Mouse (Mus musculus): ENCODE measurements around the gene Adgrl2. TPM values are rescaled to one million over a fixed set of nuclear protein-coding genes. Genes with fewer than 3 reads are reported as not detected.
A peak's percentile ranks its signal among the peaks of the same experiment; 100 is the strongest.

Gene Adgrl2
- polyA plus RNA-seq, 1 experiment from 2014 or later, result 63.6 TPM

DNA sequence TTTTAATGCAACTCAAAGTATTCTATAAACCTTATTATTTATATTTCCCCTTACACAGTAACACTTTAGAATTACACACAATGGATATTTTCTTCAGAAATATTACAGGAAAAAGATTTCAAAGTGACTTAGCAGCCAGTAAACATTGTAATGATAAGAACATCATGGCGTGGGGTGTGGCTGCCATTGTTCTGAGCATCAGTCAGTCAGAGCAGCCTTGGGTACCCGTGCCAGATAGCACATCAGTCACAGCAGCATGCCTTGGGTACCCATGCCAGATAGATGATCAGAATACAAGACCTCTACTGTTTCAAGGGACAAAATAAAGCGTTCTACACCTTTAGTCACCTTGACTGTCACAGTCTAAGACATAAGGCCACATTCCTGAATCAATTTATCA, 82.5 kb downstream of the Adgrl2 start:
- no peak overlapping the region for H3K9ac ChIP-seq (ENCODE audit: low read length)
- H3K36me3 ChIP-seq (ENCODE audit: control insufficient read depth, insufficient read depth, low read length), result no peaks in the 10 kb centered on the region
- no peaks in the 10 kb centered on the region for H3K27me3 ChIP-seq (replicated peaks; ENCODE audit: control insufficient read depth, insufficient read depth, low read length)
- H3K4me3 ChIP-seq (ENCODE audit: low read depth, low read length), result no peak overlapping the region
- no peaks in the 10 kb centered on the region for H3K9me3 ChIP-seq (ENCODE audit: control insufficient read depth, low read length)
- no peak overlapping the region for H3K4me2 ChIP-seq (ENCODE audit: low read length)
- peaks cover 12% of the 10 kb centered on the region; the same call in 1 of the 2 replicates for H3K4me1 ChIP-seq (replicated peaks; ENCODE audit: control insufficient read depth, insufficient read depth, low read length)
- no peak for ATAC-seq (replicated peaks; ENCODE audit: low FRiP score, low TSS enrichment, low read depth)
- H3K27ac ChIP-seq (ENCODE audit: low read depth), result no peak overlapping the region
- WGBS, result 70% methylated on average over 3 of the region's 3 CpGs
- no peak for DNase-seq (ENCODE audit: low spot score)

DNA sequence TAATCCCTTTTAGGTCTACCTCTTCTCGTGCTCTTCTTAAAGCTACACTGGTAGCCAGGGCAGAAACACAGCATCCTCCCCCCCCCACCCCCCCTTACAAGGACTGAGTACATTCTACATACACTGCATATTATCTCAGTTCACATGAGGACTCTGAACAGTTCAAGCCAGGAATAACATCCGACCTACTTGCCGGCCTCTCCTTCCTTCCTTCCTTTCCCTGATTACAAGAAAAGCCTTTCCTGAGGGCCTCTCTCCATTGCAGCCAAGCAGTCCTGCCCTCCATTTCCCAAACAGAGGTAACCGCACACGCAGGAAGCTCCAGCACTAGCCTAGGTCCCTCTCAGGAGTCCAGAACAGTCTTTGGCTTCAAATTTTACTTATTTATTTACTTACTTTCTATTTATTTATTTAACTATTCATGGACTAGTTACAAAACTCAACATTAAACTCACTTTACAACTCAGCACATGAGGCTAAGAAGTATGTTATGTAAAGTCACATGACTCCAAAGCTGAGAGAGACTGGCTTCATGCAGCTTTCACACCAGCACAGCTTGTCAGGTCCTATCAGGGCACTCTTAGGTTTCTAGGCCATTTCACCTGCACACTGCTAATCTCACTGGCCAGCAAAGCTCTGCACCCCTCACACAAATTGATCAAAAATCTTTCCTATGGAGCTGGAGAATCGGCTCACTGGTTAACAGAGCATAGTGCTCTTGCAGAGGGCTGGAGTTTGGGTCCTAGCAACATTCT, 83.2 kb downstream of the Adgrl2 start:
- no peaks in the 10 kb centered on the region for H3K27me3 ChIP-seq (replicated peaks; ENCODE audit: control insufficient read depth, insufficient read depth, low read length)
- DNase-seq (ENCODE audit: low spot score), result peak; percentile 52
- no peak overlapping the region for H3K27ac ChIP-seq (ENCODE audit: low read depth)
- no peak for ATAC-seq (replicated peaks; ENCODE audit: low FRiP score, low TSS enrichment, low read depth)
- no peak overlapping the region for H3K4me2 ChIP-seq (ENCODE audit: low read length)
- H3K4me3 ChIP-seq (ENCODE audit: low read depth, low read length), result no peak overlapping the region
- H3K36me3 ChIP-seq (ENCODE audit: control insufficient read depth, insufficient read depth, low read length), result no peaks in the 10 kb centered on the region
- H3K9me3 ChIP-seq (ENCODE audit: control insufficient read depth, low read length), result no peaks in the 10 kb centered on the region
- H3K9ac ChIP-seq (ENCODE audit: low read length), result no peak overlapping the region
- WGBS, result 61% methylated on average over 6 of the region's 6 CpGs
- peaks cover 12% of the 10 kb centered on the region; the same call in 1 of the 2 replicates for H3K4me1 ChIP-seq (replicated peaks; ENCODE audit: control insufficient read depth, insufficient read depth, low read length)

GRCm38 (mm10) chr3:148905906-148906779, 84.2 kb downstream of the Adgrl2 start:
- 68% methylated on average over 13 of the region's 13 CpGs for WGBS
- H3K4me3 ChIP-seq (ENCODE audit: low read depth, low read length), result no peak overlapping the region
- no peak overlapping the region for H3K4me2 ChIP-seq (ENCODE audit: low read length)

GRCm38 (mm10) chr3:148905435-148905834, 84.9 kb downstream of the Adgrl2 start:
- H3K27ac ChIP-seq (ENCODE audit: low read depth), result no peak overlapping the region
- no peaks in the 10 kb centered on the region for H3K36me3 ChIP-seq (ENCODE audit: control insufficient read depth, insufficient read depth, low read length)
- no peak overlapping the region for H3K9ac ChIP-seq (ENCODE audit: low read length)
- no peak overlapping the region for H3K4me2 ChIP-seq (ENCODE audit: low read length)
- no peaks in the 10 kb centered on the region for H3K9me3 ChIP-seq (ENCODE audit: control insufficient read depth, low read length)
- ATAC-seq (replicated peaks; ENCODE audit: low FRiP score, low TSS enrichment, low read depth), result no peak
- 76% methylated on average over 7 of the region's 7 CpGs for whole genome bisulfite sequencing
- peak; percentile 33 for DNase-seq (ENCODE audit: low spot score)
- no peak overlapping the region for H3K4me3 ChIP-seq (ENCODE audit: low read depth, low read length)
- H3K4me1 ChIP-seq (replicated peaks; ENCODE audit: control insufficient read depth, insufficient read depth, low read length), result peaks cover 15% of the 10 kb centered on the region
- H3K27me3 ChIP-seq (replicated peaks; ENCODE audit: control insufficient read depth, insufficient read depth, low read length), result no peaks in the 10 kb centered on the region

More at GRCm38 (mm10) chr3:148905906-148906779, 84.2 kb downstream of the Adgrl2 start:
- no peak overlapping the region for H3K9ac ChIP-seq (ENCODE audit: low read length)
- H3K36me3 ChIP-seq (ENCODE audit: control insufficient read depth, insufficient read depth, low read length), result no peaks in the 10 kb centered on the region
- H3K27me3 ChIP-seq (replicated peaks; ENCODE audit: control insufficient read depth, insufficient read depth, low read length), result no peaks in the 10 kb centered on the region
- H3K4me1 ChIP-seq (replicated peaks; ENCODE audit: control insufficient read depth, insufficient read depth, low read length), result peaks cover 12% of the 10 kb centered on the region; the same call in 1 of the 2 replicates
- H3K9me3 ChIP-seq (ENCODE audit: control insufficient read depth, low read length), result no peaks in the 10 kb centered on the region
- DNase-seq (ENCODE audit: low spot score) (peak; percentile 49), ATAC-seq (replicated peaks; ENCODE audit: low FRiP score, low TSS enrichment, low read depth) (no peak)
- H3K27ac ChIP-seq (ENCODE audit: low read depth), result no peak overlapping the region

DNA sequence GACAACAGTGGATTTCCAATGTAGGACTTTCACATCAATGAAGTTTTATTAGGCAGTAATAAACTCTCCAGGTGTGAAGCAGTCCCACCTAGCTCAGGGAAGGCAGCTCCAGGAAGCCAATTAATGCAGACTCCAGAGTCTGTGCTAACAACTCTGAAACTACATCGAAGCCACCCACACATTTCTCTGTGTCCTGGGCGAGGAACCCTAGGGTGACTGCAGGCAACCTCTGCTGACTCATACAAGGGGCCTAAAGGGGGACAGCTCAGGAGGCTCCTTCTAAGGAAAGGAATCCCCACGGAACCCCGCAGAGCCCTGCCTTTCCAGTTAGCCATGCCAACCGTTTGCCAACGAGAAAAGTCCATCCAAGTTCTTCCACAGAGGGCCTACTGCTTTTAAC, 90.5 kb downstream of the Adgrl2 start:
- Histone ChIP-seq H3K27me3 (replicated peaks; ENCODE audit: control insufficient read depth, insufficient read depth, low read length) (no peaks in the 10 kb centered on the region), H3K4me3 (ENCODE audit: low read depth, low read length) (no peak overlapping the region), H3K9ac (ENCODE audit: low read length) (no peak overlapping the region), H3K36me3 (ENCODE audit: control insufficient read depth, insufficient read depth, low read length) (no peaks in the 10 kb centered on the region), H3K27ac (ENCODE audit: low read depth) (no peak overlapping the region), H3K4me2 (ENCODE audit: low read length) (no peak overlapping the region), H3K4me1 (replicated peaks; ENCODE audit: control insufficient read depth, insufficient read depth, low read length) (peaks cover 14% of the 10 kb centered on the region), H3K9me3 (ENCODE audit: control insufficient read depth, low read length) (no peaks in the 10 kb centered on the region)
- ATAC-seq (replicated peaks; ENCODE audit: low FRiP score, low TSS enrichment, low read depth) (peak; percentile 30; the same call in 1 of the 2 replicates), DNase-seq (ENCODE audit: low spot score) (no peak)
- WGBS, result 36% methylated on average over 6 of the region's 6 CpGs

DNA sequence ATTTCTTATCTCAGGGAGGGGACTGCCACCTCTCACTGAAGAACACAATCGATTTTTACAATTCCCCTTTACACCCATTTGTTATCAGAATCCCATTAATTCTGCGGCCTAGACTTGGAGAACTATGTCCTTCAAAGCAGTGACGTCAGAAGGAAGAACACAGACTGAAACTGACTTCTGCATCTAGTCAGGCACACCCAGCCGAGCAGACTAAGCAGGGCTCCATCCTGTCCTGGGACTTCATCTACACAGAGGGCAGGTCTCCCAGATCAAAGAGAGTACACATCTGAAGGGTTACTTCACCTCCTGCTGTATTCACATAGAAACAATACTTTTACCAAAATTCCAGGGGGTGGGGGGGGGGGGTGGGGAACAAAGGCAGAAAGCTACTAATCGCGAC, 90.9 kb downstream of the Adgrl2 start:
- H3K4me2 ChIP-seq (ENCODE audit: low read length), result no peak overlapping the region
- no peaks in the 10 kb centered on the region for H3K9me3 ChIP-seq (ENCODE audit: control insufficient read depth, low read length)
- no peak overlapping the region for H3K27ac ChIP-seq (ENCODE audit: low read depth)
- H3K4me3 ChIP-seq (ENCODE audit: low read depth, low read length), result no peak overlapping the region
- H3K4me1 ChIP-seq (replicated peaks; ENCODE audit: control insufficient read depth, insufficient read depth, low read length), result peaks cover 14% of the 10 kb centered on the region
- ATAC-seq (replicated peaks; ENCODE audit: low FRiP score, low TSS enrichment, low read depth) (peak; percentile 80), DNase-seq (ENCODE audit: low spot score) (no peak)
- 45% methylated on average over 6 of the region's 6 CpGs for WGBS
- H3K27me3 ChIP-seq (replicated peaks; ENCODE audit: control insufficient read depth, insufficient read depth, low read length), result no peaks in the 10 kb centered on the region
- no peak overlapping the region for H3K9ac ChIP-seq (ENCODE audit: low read length)
- no peaks in the 10 kb centered on the region for H3K36me3 ChIP-seq (ENCODE audit: control insufficient read depth, insufficient read depth, low read length)

DNA sequence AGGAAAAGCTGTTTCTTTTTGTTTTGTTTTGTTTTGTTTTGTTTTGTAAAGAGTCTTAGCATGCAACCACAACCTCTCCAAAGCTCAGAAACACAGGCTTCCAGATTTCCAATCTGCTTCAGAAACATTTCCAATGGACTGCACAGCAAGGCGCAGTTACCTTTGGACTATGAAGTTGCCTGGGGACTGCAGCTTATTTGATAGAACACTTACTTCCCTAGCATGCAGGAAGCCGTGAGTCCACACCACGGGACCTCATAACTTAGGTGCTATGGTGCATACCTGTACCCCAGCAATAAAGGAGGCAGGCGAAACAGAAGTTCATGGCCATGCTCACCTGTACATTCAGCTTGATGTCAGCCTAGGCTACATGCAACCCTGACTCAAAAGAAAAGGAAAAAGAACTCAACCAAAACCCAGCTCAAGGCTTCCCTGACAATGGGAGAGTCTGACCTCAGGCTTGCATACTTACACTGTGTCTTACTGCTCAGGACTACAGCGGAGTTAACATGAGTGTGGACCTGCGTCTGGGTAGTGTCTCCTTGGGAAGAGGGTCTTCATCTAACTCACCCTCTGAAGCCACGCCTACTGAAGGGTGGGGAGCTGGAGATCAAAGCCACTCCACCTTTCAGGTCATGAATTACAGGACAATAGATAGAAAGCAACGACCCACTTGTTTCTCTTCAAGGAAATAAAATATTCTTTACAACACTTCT, 91.7 kb downstream of the Adgrl2 start:
- peak; percentile 70 for ATAC-seq (replicated peaks; ENCODE audit: low FRiP score, low TSS enrichment, low read depth)
- H3K36me3 ChIP-seq (ENCODE audit: control insufficient read depth, insufficient read depth, low read length), result no peaks in the 10 kb centered on the region
- no peak overlapping the region for H3K4me3 ChIP-seq (ENCODE audit: low read depth, low read length)
- H3K4me1 ChIP-seq (replicated peaks; ENCODE audit: control insufficient read depth, insufficient read depth, low read length), result peaks cover 14% of the 10 kb centered on the region
- DNase-seq (ENCODE audit: low spot score), result no peak
- no peak overlapping the region for H3K4me2 ChIP-seq (ENCODE audit: low read length)
- 56% methylated on average over 8 of the region's 8 CpGs for WGBS
- no peaks in the 10 kb centered on the region for H3K27me3 ChIP-seq (replicated peaks; ENCODE audit: control insufficient read depth, insufficient read depth, low read length)
- no peak overlapping the region for H3K9ac ChIP-seq (ENCODE audit: low read length)
- no peak overlapping the region; the same call in 1 of the 2 replicates for H3K27ac ChIP-seq (ENCODE audit: low read depth)
- H3K9me3 ChIP-seq (ENCODE audit: control insufficient read depth, low read length), result no peaks in the 10 kb centered on the region

DNA sequence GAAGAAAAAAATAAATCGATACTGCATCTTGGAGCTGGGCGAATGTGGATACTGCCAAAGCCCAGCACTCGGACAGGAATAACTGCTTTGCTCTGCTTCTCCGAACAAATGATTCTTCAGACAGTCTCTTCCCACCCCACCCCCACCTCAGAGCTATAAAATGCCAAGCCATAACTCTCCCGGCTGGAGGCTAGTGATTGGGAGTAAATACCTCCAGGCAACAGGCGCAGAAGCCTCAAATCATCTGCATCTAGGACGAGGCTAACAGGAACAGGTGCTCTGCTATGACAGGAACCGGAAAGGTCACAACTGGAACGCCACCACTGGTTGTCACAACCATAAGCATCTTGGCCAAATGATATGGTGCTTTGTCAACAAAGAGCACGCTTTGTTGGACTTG, 94.1 kb downstream of the Adgrl2 start:
- Histone ChIP-seq H3K4me1 (replicated peaks; ENCODE audit: control insufficient read depth, insufficient read depth, low read length) (peaks cover 14% of the 10 kb centered on the region), H3K27ac (ENCODE audit: low read depth) (no peak overlapping the region), H3K4me3 (ENCODE audit: low read depth, low read length) (no peak overlapping the region), H3K9me3 (ENCODE audit: control insufficient read depth, low read length) (no peaks in the 10 kb centered on the region), H3K36me3 (ENCODE audit: control insufficient read depth, insufficient read depth, low read length) (no peaks in the 10 kb centered on the region), H3K4me2 (ENCODE audit: low read length) (no peak overlapping the region), H3K9ac (ENCODE audit: low read length) (no peak overlapping the region), H3K27me3 (replicated peaks; ENCODE audit: control insufficient read depth, insufficient read depth, low read length) (no peaks in the 10 kb centered on the region)
- ATAC-seq (replicated peaks; ENCODE audit: low FRiP score, low TSS enrichment, low read depth) (no peak), DNase-seq (ENCODE audit: low spot score) (no peak)
- 60% methylated on average over 10 of the region's 10 CpGs for WGBS

Measured in intestine, embryonic 14.5 days (tissue).